Mouse (Mus musculus): ENCODE results near the gene Hapln3. TPM values are rescaled to one million over a fixed set of nuclear protein-coding genes. Genes with fewer than 3 reads are reported as not detected.

Hapln3 gene
- polyA plus RNA-seq (2012; rRNA removed) = 1.5 and 2.2 TPM in 2 replicates

DNA sequence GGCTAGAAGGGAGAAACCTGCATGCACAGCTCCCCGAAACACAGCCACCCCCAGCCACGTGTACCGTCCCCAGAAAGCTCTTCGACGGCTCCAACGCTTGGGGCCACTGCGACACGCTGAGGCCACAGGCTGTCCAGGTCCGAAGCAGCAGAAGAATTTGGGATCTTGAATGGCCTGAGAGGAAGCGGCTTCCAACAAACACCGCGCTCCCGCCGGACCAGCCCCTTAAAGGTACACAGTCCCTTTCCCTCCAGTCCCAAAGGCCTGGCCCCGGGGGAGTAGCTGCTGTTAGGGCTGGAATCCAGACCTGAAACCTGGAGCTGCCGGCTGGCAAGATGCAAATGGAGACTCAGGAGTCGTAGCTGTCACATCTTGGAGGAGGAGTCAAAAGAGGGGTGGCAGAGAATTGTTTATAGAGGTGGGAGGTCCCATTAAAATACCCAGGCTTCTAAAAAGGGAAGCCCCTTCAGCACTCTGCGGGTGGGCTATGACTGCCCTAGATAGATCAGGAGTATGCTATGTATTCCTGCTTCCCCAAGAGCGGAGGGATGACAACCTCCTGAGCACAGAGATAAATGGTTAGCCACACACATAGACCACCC is at the start of gene Hapln3:
Gene Hapln3 (minus strand): TSS at position 176 of the 602 bp plus-strand sequence.

GRCm38 (mm10) chr7:79148711-79149266 is 18.0 kb upstream of the Hapln3 start, which contains the start of gene Mfge8:
Mfge8 (minus strand) TSS chr7:79149060.

Other genes starting within 250 kb of the Hapln3 start
- 35.9 and 36.4 TPM in 2 replicates for gene Aen, start 235.2 kb downstream of the Hapln3 start, polyA plus RNA-seq (2012; rRNA removed)
- gene Isg20, start 217.6 kb downstream of the Hapln3 start, polyA plus RNA-seq (2012; rRNA removed) = 101 and 114 TPM in 2 replicates
- gene Acan, start 77.5 kb downstream of the Hapln3 start, polyA plus RNA-seq (2012; rRNA removed) = 0.63 and 0.88 TPM in 2 replicates
- gene Mfge8, start 18.0 kb upstream of the Hapln3 start, polyA plus RNA-seq (2012; rRNA removed) = 519 and 535 TPM in 2 replicates
- gene Abhd2, start 142.2 kb upstream of the Hapln3 start, polyA plus RNA-seq (2012; rRNA removed) = 43.6 and 55.6 TPM in 2 replicates